In genomic region chr13:92073111-92073510, GRCm38 (mm10) we compare ENCODE assay signal across 23 mouse cellular contexts. TPM values are rescaled to one million over a fixed set of nuclear protein-coding genes. Genes with fewer than 3 reads are reported as not detected.
DNase-seq lines count a peak whose midpoint lies in the region; ATAC-seq lines count a peak whose summit lies in the region.
"Had no signal": no experiment of that assay in that cellular context is flagged by ENCODE, and none has a peak within 500 bp of the region (broad histone marks: within the 10 kb centered on the region; RNA-seq: fewer than 3 reads in every experiment).

No protein-coding gene starts in this region.

- H3K9me3 ChIP-seq in embryonic facial prominence, embryonic 11.5 days (replicated peaks; ENCODE audit: control insufficient read depth, low read length), result no peaks in the 10 kb centered on the region
- no peaks in the 10 kb centered on the region for H3K9me3 ChIP-seq in embryonic facial prominence, embryonic 10.5 days
- H3K9me3 ChIP-seq in lung, embryonic 16.5 days (ENCODE audit: control insufficient read depth, low read length), result no peaks in the 10 kb centered on the region
- H3K9me3 ChIP-seq: embryonic facial prominence, embryonic 12.5 days; heart, embryonic 15.5 days; liver, embryonic 15.5 days had no signal

- H3K4me2 ChIP-seq in embryonic facial prominence, embryonic 11.5 days (ENCODE audit: low read depth, low read length), result no peak overlapping the region
- H3K4me2 ChIP-seq in lung, embryonic 16.5 days (ENCODE audit: low read depth, low read length), result no peak overlapping the region
- H3K4me2 ChIP-seq: embryonic facial prominence, embryonic 12.5 days; heart, embryonic 15.5 days; limb, embryonic 13.5 days; liver, embryonic 15.5 days had no signal

- no peaks in the 10 kb centered on the region for H3K4me1 ChIP-seq in embryonic facial prominence, embryonic 11.5 days (ENCODE audit: control insufficient read depth, insufficient read depth, low read length)
- no peaks in the 10 kb centered on the region for H3K4me1 ChIP-seq in embryonic facial prominence, embryonic 10.5 days
- H3K4me1 ChIP-seq in lung, embryonic 16.5 days (replicated peaks; ENCODE audit: control insufficient read depth, insufficient read depth, low read length), result no peaks in the 10 kb centered on the region
- H3K4me1 ChIP-seq: embryonic facial prominence, embryonic 12.5 days; hindbrain, embryonic 10.5 days; limb, embryonic 13.5 days; liver, embryonic 15.5 days had no signal

- H3K4me3 ChIP-seq in embryonic facial prominence, embryonic 11.5 days (ENCODE audit: low read depth, low read length), result no peak overlapping the region
- H3K4me3 ChIP-seq in embryonic facial prominence, embryonic 10.5 days, result no peak overlapping the region
- no peak overlapping the region for H3K4me3 ChIP-seq in lung, embryonic 16.5 days (ENCODE audit: low read length)
- H3K4me3 ChIP-seq: embryonic facial prominence, embryonic 12.5 days; heart, embryonic 15.5 days; hindbrain, embryonic 10.5 days; limb, embryonic 13.5 days; liver, embryonic 15.5 days; myocyte had no signal

- no peak for ATAC-seq in embryonic facial prominence, embryonic 11.5 days (replicated peaks; ENCODE audit: insufficient number of reproducible peaks, low FRiP score, low TSS enrichment, low read depth)
- peak; percentile 59; the same call in 1 of the 2 replicates for ATAC-seq in lung, embryonic 16.5 days (ENCODE audit: low read depth)

- no peaks in the 10 kb centered on the region for H3K36me3 ChIP-seq in embryonic facial prominence, embryonic 11.5 days (replicated peaks; ENCODE audit: control insufficient read depth, insufficient read depth, low read depth, low read length)
- H3K36me3 ChIP-seq in embryonic facial prominence, embryonic 10.5 days (replicated peaks), result no peaks in the 10 kb centered on the region
- H3K36me3 ChIP-seq in lung, embryonic 16.5 days (ENCODE audit: control insufficient read depth, insufficient read depth, low read length), result no peaks in the 10 kb centered on the region
- H3K36me3 ChIP-seq: embryonic facial prominence, embryonic 12.5 days; heart, embryonic 15.5 days; hindbrain, embryonic 10.5 days; limb, embryonic 13.5 days; liver, embryonic 15.5 days had no signal

- H3K27ac ChIP-seq in embryonic facial prominence, embryonic 11.5 days (replicated peaks; ENCODE audit: low read depth, low read length), result no peak overlapping the region
- no peak overlapping the region for H3K27ac ChIP-seq in embryonic facial prominence, embryonic 10.5 days (replicated peaks)
- no peak overlapping the region for H3K27ac ChIP-seq in lung, embryonic 16.5 days (ENCODE audit: low read length)
- H3K27ac ChIP-seq: embryonic facial prominence, embryonic 12.5 days; heart, embryonic 15.5 days; hindbrain, embryonic 10.5 days; limb, embryonic 13.5 days; liver, embryonic 15.5 days had no signal

- no peak overlapping the region for H3K9ac ChIP-seq in embryonic facial prominence, embryonic 11.5 days (replicated peaks; ENCODE audit: low read length)
- no peak overlapping the region for H3K9ac ChIP-seq in lung, embryonic 16.5 days (ENCODE audit: low read length)
- H3K9ac ChIP-seq: embryonic facial prominence, embryonic 12.5 days; heart, embryonic 15.5 days; limb, embryonic 13.5 days; liver, embryonic 15.5 days had no signal

- 65% methylated on average over 1 of the region's 1 CpGs for WGBS in embryonic facial prominence, embryonic 11.5 days
- 81% methylated on average over 1 of the region's 1 CpGs for WGBS in embryonic facial prominence, embryonic 10.5 days
- 26% methylated on average over 1 of the region's 1 CpGs for WGBS in lung, embryonic 16.5 days

- DNase-seq in embryonic facial prominence, embryonic 11.5 days (ENCODE audit: low spot score), result peak; percentile 22
- DNase-seq in embryonic facial prominence, embryonic 10.5 days (ENCODE audit: low spot score), result no peak
- DNase-seq in lung, postnatal 10 days, result no peak
- DNase-seq in adipocyte (ENCODE audit: low spot score), result peak; percentile 40
- peak; percentile 3 for DNase-seq in yolk sac, embryonic 10.5 days (ENCODE audit: low spot score)
- no peak for DNase-seq in cerebellum, postnatal 14 days
- no peak for DNase-seq in frontal cortex, postnatal 10 days (ENCODE audit: low spot score in 2 of 2)
- DNase-seq: adrenal gland, postnatal 36 days; cerebellum, adult 8-10 months; gastrocnemius, postnatal 36 days; kidney, adult 8-10 months; kidney, postnatal 4 days; midbrain, embryonic 14.5 days; right cerebral cortex, adult 18-20 months; spleen, adult 18-20 months; thymus, adult 18-20 months had no signal

- no peaks in the 10 kb centered on the region for H3K27me3 ChIP-seq in embryonic facial prominence, embryonic 11.5 days (ENCODE audit: control insufficient read depth, insufficient read depth, low read length)
- no peaks in the 10 kb centered on the region for H3K27me3 ChIP-seq in embryonic facial prominence, embryonic 10.5 days (replicated peaks; ENCODE audit: low read depth, poor library complexity, severe bottlenecking)
- no peaks in the 10 kb centered on the region for H3K27me3 ChIP-seq in lung, embryonic 16.5 days (ENCODE audit: control insufficient read depth, insufficient read depth, low read depth, low read length)
- H3K27me3 ChIP-seq: embryonic facial prominence, embryonic 12.5 days; heart, embryonic 15.5 days; limb, embryonic 13.5 days; liver, embryonic 15.5 days had no signal

RNA-seq across cellular contexts. Expression of gene Rasgrf2, which starts 58.3 kb away (rescaled TPM):
- 0.10 TPM in 1 of 2 replicates, not detected in the other for polyA plus RNA-seq in embryonic facial prominence, embryonic 11.5 days (2014; fragmentation: Nextera tagmentation; extraction: Ambion mirVana)
- polyA plus RNA-seq in embryonic facial prominence, embryonic 10.5 days (2016; fragmentation: Nextera tagmentation; extraction: Ambion mirVana), result 0.04 TPM in 1 of 2 replicates, not detected in the other
- 0.11 and 0.18 TPM in 2 replicates for polyA plus RNA-seq in lung, embryonic 16.5 days (2015; fragmentation: Nextera tagmentation; extraction: Ambion mirVana)
- polyA plus RNA-seq: hindbrain, embryonic 10.5 days had no signal

Comparison
In these comparisons a context has a peak if more than half of its experiments do, and no peak if none do; other contexts are left out.
1. DNase-seq: peak in embryonic facial prominence, embryonic 11.5 days (single experiment), adipocyte (single experiment) and yolk sac, embryonic 10.5 days (single experiment); none in embryonic facial prominence, embryonic 10.5 days (single experiment), lung, postnatal 10 days (single experiment), cerebellum, postnatal 14 days (0 of 2) and frontal cortex, postnatal 10 days (0 of 2).